Mouse (Mus musculus) liver, postnatal 0 days (tissue): ENCODE data around the gene Card6. TPM values are rescaled to one million over a fixed set of nuclear protein-coding genes. Genes with fewer than 3 reads are reported as not detected.

ENCODE experiments used
- ATAC-seq: fragments of 200-750 bp; cut with Nextera tagmentation; 2 replicates; pipeline ENCODE4 v1.8.0; 2017; ENCODE audit warnings: mild to moderate bottlenecking, moderate library complexity
- DNase-seq: peaks from one replicate; pipeline ENCODE4 v3.0.0-alpha.2; 2016
- H3K27ac ChIP-seq: fragments of 300-500 bp; sonication (generic); 2 replicates; pipeline ENCODE4 v1.5.1; 2014; ENCODE audit warnings: antibody characterized with exemption, moderate library complexity, mild to moderate bottlenecking, low read depth
- H3K27me3 ChIP-seq: fragments of 300-500 bp; sonication (generic); 2 replicates; pipeline ENCODE4 v1.6.1; 2014; ENCODE audit warnings: low read length, control low read depth, mixed read lengths; ENCODE audit not compliant: insufficient read depth
- H3K36me3 ChIP-seq: fragments of 300-500 bp; sonication (generic); replicated peaks from 2 replicates; pipeline ENCODE4 v1.6.1; 2014; ENCODE audit warnings: mild to moderate bottlenecking, control low read depth, low read length, moderate library complexity, mixed read lengths; ENCODE audit not compliant: insufficient read depth
- H3K4me1 ChIP-seq: fragments of 300-500 bp; sonication (generic); 2 replicates; pipeline ENCODE4 v1.6.1; 2014; ENCODE audit warnings: antibody characterized with exemption, mild to moderate bottlenecking, control low read depth; ENCODE audit not compliant: insufficient read depth
- H3K4me2 ChIP-seq: fragments of 300-500 bp; sonication (generic); 2 replicates; pipeline ENCODE4 v1.6.1; 2014; ENCODE audit warnings: low read depth, mild to moderate bottlenecking, low read length, moderate library complexity, mixed read lengths
- H3K4me3 ChIP-seq: fragments of 300-500 bp; sonication (generic); 2 replicates; pipeline ENCODE4 v1.5.1; 2014; ENCODE audit warnings: low read depth, low read length
- H3K9ac ChIP-seq: fragments of 300-500 bp; sonication (generic); replicated peaks from 2 replicates; pipeline ENCODE4 v1.6.1; 2014; ENCODE audit warnings: mild to moderate bottlenecking, moderate library complexity
- H3K9me3 ChIP-seq: fragments of 300-500 bp; sonication (generic); 2 replicates; pipeline ENCODE4 v1.6.1; 2016; ENCODE audit warnings: mild to moderate bottlenecking, control low read depth, low read length, mixed read lengths
- CTCF ChIP-seq: sonication (generic); IDR thresholded peaks from 2 replicates; pipeline ENCODE4 v1.5.1; 2016; ENCODE audit warnings: antibody characterized with exemption, low read depth
- EP300 ChIP-seq: IDR thresholded peaks from 2 replicates; pipeline ENCODE4 v1.6.1; 2016; ENCODE audit warnings: antibody characterized with exemption, low read depth, mild to moderate bottlenecking
- WGBS: fragments of 180-500 bp; shearing (Covaris S2); extraction: QIAGEN DNeasy Blood & Tissue Kit; methylation state at CpG from one replicate; pipeline ENCODE4 v1.1.7; 2014; ENCODE audit not compliant: insufficient replicate concordance; 5-methylcytosine and 5-hydroxymethylcytosine counted together
- polyA plus RNA-seq: library from polyadenylated mRNA; unstranded; fragments of >200 nt; fragmentation: Nextera tagmentation; extraction: Ambion mirVana; gene quantifications from 2 replicates; pipeline ENCODE4 v1.2.1, GENCODE M21; 2015

Card6 gene
- polyA plus RNA-seq, 1 experiment from 2014 or later, result 2.1 TPM

DNA sequence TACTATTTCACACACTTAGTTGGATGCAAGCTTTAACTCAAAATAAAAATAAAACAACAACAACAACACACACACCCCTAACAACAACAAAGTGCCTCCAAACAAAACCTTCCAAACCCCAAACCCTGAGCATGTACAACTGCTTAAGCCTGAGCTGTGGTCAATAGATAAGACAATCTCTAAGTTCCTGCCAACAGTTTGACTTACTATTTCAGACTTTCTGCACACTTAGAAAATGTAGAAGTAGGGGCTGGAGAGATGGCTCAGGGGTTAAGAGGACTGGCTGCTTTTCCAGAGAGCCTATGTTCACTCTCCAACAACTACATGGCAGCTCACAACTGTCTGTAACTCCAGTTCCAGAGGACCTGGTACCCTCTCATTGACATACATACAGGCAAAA, 32.0 kb upstream of the Card6 start:
- Histone ChIP-seq H3K9me3 (no peaks in the 10 kb centered on the region), H3K9ac (no peak overlapping the region), H3K36me3 (no peaks in the 10 kb centered on the region), H3K27me3 (no peaks in the 10 kb centered on the region), H3K4me3 (no peak overlapping the region), H3K4me2 (peak overlapping the region; percentile 49), H3K27ac (peak overlapping the region; percentile 79), H3K4me1 (peaks cover 37% of the 10 kb centered on the region)
- peak; percentile 69 for ATAC-seq
- TF ChIP-seq CTCF, result no peak
- peak; percentile 93 for TF ChIP-seq EP300
- no peak for DNase-seq

- Histone ChIP-seq H3K9ac (no peak overlapping the region), H3K4me1 (peaks cover 32% of the 10 kb centered on the region), H3K9me3 (no peaks in the 10 kb centered on the region), H3K4me2 (peak overlapping the region; percentile 49), H3K36me3 (no peaks in the 10 kb centered on the region), H3K27me3 (no peaks in the 10 kb centered on the region), H3K27ac (peak overlapping the region; percentile 79), H3K4me3 (no peak overlapping the region)
- no peak for DNase-seq
- WGBS, result 56% methylated on average over 7 of the region's 7 CpGs
- peak; percentile 65; the same call in 1 of the 2 replicates for TF ChIP-seq EP300
- TF ChIP-seq CTCF, result no peak
- ATAC-seq, result peak; percentile 81
Observed at GRCm38 (mm10) chr15:5139863-5140262, 31.5 kb upstream of the Card6 start.

DNA sequence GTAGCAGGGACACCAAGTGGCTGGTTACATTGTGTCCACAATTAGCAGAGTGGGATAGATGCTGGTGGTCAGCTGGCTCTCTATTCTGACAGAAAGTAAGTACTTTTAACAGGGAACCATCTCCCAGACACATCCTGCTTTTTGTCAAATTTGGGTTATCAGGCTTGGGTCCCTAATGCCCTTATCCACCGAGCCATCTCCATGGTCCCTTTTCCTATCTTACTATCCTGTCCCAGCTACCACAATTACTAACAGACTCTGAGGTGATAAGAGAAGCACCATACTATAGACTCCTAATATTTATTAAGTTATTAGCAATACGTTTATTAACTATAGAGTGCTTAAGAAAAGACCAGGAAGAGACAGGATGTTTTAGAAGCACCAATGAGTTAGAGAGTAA, 31.0 kb upstream of the Card6 start:
- no peaks in the 10 kb centered on the region for H3K36me3 ChIP-seq
- TF ChIP-seq CTCF (no peak), EP300 (no peak)
- H3K27me3 ChIP-seq, result no peaks in the 10 kb centered on the region
- H3K4me1 ChIP-seq, result peaks cover 29% of the 10 kb centered on the region
- H3K4me3 ChIP-seq, result no peak overlapping the region
- peak overlapping the region; percentile 49 for H3K4me2 ChIP-seq
- H3K9ac ChIP-seq, result no peak overlapping the region
- DNase-seq (no peak), ATAC-seq (no peak)
- no peaks in the 10 kb centered on the region for H3K9me3 ChIP-seq
- peak overlapping the region; percentile 79 for H3K27ac ChIP-seq
- WGBS, result 51% methylated on average over 2 of the region's 2 CpGs

DNA sequence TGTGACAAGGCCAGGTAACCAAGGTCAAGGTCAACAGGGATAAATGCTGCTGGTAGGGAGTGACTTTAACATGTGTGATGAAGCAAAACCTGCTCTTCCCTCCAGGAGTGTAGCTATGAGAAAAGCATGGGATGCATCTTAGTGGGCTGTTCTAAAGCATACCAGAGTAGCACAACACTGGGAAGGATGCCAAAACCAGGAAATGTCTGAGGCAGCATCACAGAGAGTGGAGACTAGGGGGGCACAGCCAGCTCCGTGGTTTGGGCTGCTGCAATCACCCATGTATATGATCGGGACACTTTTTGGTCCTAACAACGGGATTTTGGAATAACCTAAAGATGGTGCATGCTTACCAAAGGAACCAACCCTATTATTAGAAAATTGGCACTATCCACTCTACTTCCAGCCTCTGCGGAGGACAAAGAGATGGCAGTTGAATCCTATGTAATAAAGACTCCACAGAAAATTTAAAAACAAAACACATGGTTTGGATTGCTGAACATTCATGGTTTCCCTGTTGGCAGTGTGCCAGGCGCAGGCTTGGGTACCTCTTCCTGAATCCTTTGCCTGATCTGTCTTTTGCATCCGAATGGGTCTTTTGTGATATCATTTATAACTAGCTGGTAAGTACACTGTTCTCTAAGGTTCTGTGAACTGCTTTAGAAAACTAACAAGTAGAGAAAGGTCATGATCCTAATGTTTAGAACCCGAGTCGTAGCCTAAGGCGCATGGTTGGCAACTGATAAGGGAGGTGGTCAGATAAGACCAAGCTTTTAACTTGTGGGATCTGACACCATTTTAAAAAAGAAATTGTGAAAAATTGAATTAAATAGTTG, 29.9 kb upstream of the Card6 start:
- Histone ChIP-seq H3K9ac (no peak overlapping the region), H3K27me3 (no peaks in the 10 kb centered on the region), H3K27ac (peak overlapping the region; percentile 11), H3K36me3 (no peaks in the 10 kb centered on the region), H3K9me3 (no peaks in the 10 kb centered on the region), H3K4me3 (no peak overlapping the region), H3K4me1 (peaks cover 32% of the 10 kb centered on the region), H3K4me2 (peak overlapping the region; percentile 11; the same call in 1 of the 2 replicates)
- no peak for ATAC-seq
- 48% methylated on average over 9 of the region's 9 CpGs for WGBS
- no peak for DNase-seq
- TF ChIP-seq CTCF (no peak), EP300 (peak; percentile 91)

- Histone ChIP-seq H3K4me1 (peaks cover 22% of the 10 kb centered on the region), H3K27ac (no peak overlapping the region), H3K4me2 (no peak overlapping the region), H3K9me3 (no peaks in the 10 kb centered on the region), H3K36me3 (no peaks in the 10 kb centered on the region), H3K9ac (no peak overlapping the region), H3K27me3 (no peaks in the 10 kb centered on the region), H3K4me3 (no peak overlapping the region)
- ATAC-seq (no peak), DNase-seq (no peak)
- TF ChIP-seq EP300 (no peak), CTCF (no peak)
- 67% methylated on average over 8 of the region's 8 CpGs for WGBS
Observed at GRCm38 (mm10) chr15:5134945-5135483, 26.7 kb upstream of the Card6 start.

DNA sequence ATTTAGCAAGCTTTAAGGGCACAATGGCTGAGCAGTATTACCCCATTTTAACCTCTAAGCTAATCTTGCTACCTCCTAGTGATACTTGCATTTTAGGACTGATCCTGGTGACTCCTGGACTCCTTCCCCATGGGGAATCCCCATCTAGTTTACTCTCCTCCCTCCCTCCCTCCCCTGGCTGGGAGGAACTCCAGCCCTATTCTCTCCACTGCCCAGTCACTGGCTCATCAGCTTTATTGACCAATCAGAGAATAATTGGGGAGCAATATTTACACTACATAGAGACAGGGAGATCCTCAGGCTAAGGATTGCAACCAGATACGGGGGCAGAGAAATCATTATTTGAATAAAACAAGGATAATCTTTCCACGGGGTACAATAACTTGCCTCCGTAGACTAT, 25.8 kb upstream of the Card6 start:
- H3K4me2 ChIP-seq, result 0 out of 2 replicates have a peak overlapping the region, but pooled peaks have one; percentile 4
- H3K9ac ChIP-seq, result no peak overlapping the region

More for the DNA sequence above, 25.8 kb upstream of the Card6 start:
- DNase-seq (no peak), ATAC-seq (peak; percentile 61)
- peaks cover 20% of the 10 kb centered on the region for H3K4me1 ChIP-seq
- H3K4me3 ChIP-seq, result no peak overlapping the region
- no peaks in the 10 kb centered on the region for H3K9me3 ChIP-seq
- H3K27ac ChIP-seq, result no peak overlapping the region
- no peaks in the 10 kb centered on the region for H3K36me3 ChIP-seq
- H3K27me3 ChIP-seq, result no peaks in the 10 kb centered on the region
- WGBS, result 69% methylated on average over 3 of the region's 3 CpGs
- TF ChIP-seq EP300, result no peak
- no peak for TF ChIP-seq CTCF
